Mouse (Mus musculus) bone marrow macrophage, adult 2 months (primary cell): ENCODE results near the gene Nit2.

Source experiments
- CTCF ChIP-seq: IDR thresholded peaks from 2 replicates; pipeline ENCODE4 v1.5.1; 2012; ENCODE audit warnings: low read depth, mild to moderate bottlenecking, low read length, moderate library complexity
- POLR2A ChIP-seq: IDR thresholded peaks from 2 replicates; pipeline ENCODE4 v1.6.1; 2012; ENCODE audit warnings: mild to moderate bottlenecking, low read depth, low read length, borderline replicate concordance

DNA sequence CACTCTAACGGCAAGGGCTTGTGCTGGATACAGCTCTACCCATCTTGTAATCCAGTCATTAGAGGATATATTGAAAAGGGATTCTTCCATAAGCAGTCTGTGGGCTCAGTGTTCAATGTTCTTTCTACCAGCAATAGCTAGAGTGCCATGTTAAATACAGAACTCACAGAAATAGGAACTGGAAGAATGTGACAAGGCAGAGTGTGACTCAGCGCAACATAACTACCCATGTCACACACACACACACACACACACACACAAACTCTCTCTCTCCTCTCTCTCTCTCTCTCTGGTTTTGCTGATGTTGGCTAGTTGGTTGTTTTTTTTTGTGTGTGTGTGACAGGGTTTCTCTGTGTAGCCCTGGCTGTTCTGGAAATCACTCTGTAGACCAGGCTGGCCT is 43.9 kb upstream of the Nit2 start:
- TF ChIP-seq POLR2A (no peak), CTCF (no peak)
